Mouse (Mus musculus): Measurements from ENCODE around the gene Ddx28. TPM values are rescaled to one million over a fixed set of nuclear protein-coding genes. Genes with fewer than 3 reads are reported as not detected.
A peak's percentile ranks its signal among the peaks of the same experiment; 100 is the strongest.
"Not testable (repeated sequence)": the region's sequence is repeated elsewhere in the genome, so short reads cannot be mapped to it uniquely, and the experiment has no call there.

The Ddx28 gene
- polyA plus RNA-seq, 1 experiment from 2014 or later: 10.0 TPM

DNA sequence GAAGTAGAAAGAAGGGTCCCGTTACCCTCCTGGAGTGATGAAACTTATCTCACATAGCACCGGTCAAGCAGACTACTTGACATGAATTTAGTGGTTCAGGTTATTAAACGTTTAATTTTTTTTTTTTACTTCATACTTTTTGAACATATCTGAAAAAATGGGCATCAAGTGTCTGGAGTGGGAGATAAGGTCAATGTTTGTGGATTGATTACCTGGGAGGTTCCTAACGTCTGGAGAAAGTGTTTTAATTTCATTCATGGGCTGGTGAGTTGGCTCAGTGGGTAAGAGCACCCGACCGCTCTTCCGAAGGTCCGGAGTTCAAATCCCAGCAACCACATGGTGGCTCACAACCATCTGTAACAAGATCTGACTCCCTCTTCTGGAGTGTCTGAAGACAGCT is 521 bp upstream of the Ddx28 start:
- not testable (repeated sequence) for ATAC-seq (ENCODE audit: insufficient read depth); H3K9me3 ChIP-seq (replicated peaks); H3K27me3 ChIP-seq; H3K36me3 ChIP-seq (replicated peaks)
- H3K4me2 ChIP-seq: peak overlapping the region; percentile 98
- peak overlapping the region; percentile 86 for H3K27ac ChIP-seq (replicated peaks)
- H3K4me3 ChIP-seq (replicated peaks): peak overlapping the region; percentile 76
- peak overlapping the region; percentile 85; the same call in 1 of the 2 replicates for H3K9ac ChIP-seq
- H3K4me1 ChIP-seq (replicated peaks): peaks cover 66% of the 10 kb centered on the region
- 37% methylated on average over 8 of the region's 8 CpGs for WGBS (ENCODE audit: insufficient replicate concordance)

DNA sequence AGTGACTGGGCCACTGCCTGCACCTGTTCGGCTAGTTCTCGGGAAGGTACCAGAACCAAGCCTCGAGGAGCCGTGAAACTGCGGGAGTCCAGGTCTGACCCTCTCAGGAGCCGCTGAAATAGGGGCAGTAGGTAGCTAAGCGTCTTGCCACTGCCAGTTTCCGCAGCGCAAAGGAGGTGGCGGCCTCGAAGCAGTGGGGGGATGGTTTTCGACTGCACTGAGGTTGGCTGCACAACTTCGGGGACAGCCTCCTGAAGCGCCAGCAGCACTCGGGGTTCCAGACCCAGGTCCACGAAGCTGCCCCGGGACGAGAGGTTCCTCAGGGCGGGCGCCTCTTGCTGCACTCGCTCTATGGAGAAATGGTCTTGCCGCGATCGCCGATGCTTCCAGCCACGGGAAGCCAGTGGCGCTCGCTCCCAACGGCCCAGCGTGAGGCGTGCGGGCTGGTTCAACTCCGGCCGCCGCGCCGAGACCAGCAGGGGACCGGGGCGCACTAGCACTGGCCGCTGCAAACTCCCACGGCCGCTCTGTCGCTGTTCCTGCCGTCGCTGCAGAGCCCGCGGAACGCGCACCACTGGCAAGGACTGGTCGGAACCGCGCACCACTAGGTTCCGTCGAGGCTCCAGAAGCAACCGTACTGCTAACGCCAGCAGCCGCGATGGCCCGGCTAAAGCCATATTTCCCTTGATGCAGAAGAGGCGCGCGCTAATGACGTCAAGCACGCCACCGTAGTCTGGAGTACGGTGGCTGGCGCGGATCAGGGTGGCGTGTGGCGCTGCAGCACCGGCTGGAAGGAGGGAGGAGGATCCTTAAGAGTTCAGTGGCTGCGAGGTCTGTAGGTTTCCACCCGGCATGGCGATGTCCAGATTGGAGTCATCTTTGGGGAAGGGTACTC is 687 bp downstream of the Ddx28 start:
- Histone ChIP-seq H3K4me3 (replicated peaks) (peak overlapping the region; percentile 76), H3K36me3 (replicated peaks) (0 out of 2 replicates have a peak, but pooled peaks cover 4% of the 10 kb centered on the region), H3K9me3 (replicated peaks) (no peaks in the 10 kb centered on the region), H3K4me1 (replicated peaks) (peaks cover 58% of the 10 kb centered on the region), H3K9ac (peak overlapping the region; percentile 85), H3K4me2 (peak overlapping the region; percentile 98), H3K27ac (replicated peaks) (peak overlapping the region; percentile 86), H3K27me3 (no peaks in the 10 kb centered on the region)
- WGBS (ENCODE audit: insufficient replicate concordance): under 1% methylated on average over 74 of the region's 74 CpGs
- peak; percentile 90 for ATAC-seq (ENCODE audit: insufficient read depth)

DNA sequence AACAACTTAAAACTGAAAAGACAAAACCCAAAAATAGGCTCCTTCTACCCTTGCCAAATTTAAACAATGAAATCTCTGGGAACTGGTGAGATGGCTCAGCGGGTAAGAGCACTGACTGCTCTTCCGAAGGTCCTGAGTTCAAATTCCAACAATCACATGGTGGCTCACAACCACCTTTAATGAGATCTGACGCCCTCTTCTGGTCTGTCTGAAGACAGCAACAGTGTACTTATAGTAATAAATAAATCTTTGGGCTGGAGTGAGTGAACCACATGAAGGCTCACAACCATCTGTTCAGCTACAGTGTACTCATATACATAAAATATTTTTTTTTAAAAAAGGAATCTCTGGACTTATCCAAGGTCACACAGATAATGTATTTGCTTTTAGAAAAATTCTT is 3.8 kb downstream of the Ddx28 start:
- 53% methylated on average over 3 of the region's 3 CpGs for WGBS (ENCODE audit: insufficient replicate concordance)
- not testable (repeated sequence) for H3K27ac ChIP-seq (replicated peaks); H3K36me3 ChIP-seq (replicated peaks); H3K4me2 ChIP-seq; ATAC-seq (ENCODE audit: insufficient read depth); H3K27me3 ChIP-seq; H3K9me3 ChIP-seq (replicated peaks); H3K4me3 ChIP-seq (replicated peaks); H3K9ac ChIP-seq
- H3K4me1 ChIP-seq (replicated peaks): peaks cover 45% of the 10 kb centered on the region

DNA sequence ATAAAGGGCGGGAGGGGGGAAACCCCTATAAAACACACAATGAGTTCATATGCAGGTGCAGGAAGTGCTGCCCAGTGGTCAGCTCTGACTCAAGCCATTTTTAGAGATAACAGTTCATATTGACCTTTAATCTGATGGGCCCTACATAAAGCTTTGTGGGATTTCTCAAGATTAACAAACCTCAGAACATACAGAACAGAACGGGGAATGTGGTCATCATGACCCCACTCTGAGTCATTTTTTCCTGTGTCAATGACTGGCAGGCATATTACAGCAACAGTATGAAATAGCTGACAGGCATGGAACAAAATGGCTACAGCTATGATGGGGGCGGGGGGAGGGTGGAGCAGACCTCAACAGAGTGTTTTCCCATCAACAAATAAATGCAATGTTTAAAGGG is 4.5 kb downstream of the Ddx28 start:
- Histone ChIP-seq H3K27ac (replicated peaks) (no peak overlapping the region), H3K36me3 (replicated peaks) (no peaks in the 10 kb centered on the region)
- no peak for ATAC-seq (ENCODE audit: insufficient read depth)

DNA sequence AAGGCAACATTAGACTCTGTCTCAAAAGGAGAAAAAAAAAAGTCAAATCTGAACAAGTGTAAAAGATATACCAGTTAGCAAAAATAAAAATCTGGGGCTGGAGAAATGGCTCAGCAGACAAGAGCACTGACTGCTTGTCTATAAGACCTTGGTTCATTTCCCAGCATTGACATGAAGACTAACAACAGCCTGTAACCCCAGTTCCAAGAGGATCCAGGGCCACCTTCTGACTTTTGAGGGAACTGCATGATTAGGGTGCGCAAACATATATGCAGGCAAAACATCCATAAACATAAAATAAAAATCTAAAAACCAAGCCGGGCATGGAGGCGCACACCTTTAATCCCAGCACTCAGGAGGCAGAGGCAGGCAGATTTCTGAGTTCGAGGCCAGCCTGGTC is 5.3 kb downstream of the Ddx28 start:
- 78% methylated on average over 4 of the region's 4 CpGs for WGBS (ENCODE audit: insufficient replicate concordance)
- ATAC-seq (ENCODE audit: insufficient read depth): no peak

More for the DNA sequence above, 4.5 kb downstream of the Ddx28 start:
- no peak overlapping the region for H3K4me2 ChIP-seq
- no peak overlapping the region for H3K9ac ChIP-seq
- H3K27me3 ChIP-seq: no peaks in the 10 kb centered on the region
- 56% methylated on average over 3 of the region's 3 CpGs for WGBS (ENCODE audit: insufficient replicate concordance)
- H3K4me3 ChIP-seq (replicated peaks): no peak overlapping the region
- H3K4me1 ChIP-seq (replicated peaks): peaks cover 40% of the 10 kb centered on the region
- H3K9me3 ChIP-seq (replicated peaks): no peaks in the 10 kb centered on the region

DNA sequence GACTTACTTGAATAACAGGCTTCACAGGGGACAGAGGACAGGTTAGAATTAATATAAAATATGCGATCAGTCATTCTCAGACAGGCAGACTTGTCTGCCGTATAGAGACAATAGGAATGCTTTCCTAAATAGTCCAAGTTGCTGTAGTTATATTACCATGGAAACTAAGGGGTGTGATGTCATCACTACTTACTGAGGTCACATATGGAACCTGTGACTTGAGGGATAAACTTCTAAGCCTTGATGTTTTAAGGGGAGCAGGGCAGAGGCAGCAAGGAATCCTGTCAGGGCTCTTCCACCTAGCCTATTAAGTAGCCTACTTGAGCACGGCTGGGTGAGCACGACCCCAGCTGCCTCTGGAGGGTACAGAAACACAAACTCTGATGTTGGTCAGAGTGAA is 5.8 kb downstream of the Ddx28 start, which contains the start of gene Dpep2nb:
Gene Dpep2nb, minus strand, starts transcription at position 101 of the 400 bp plus-strand sequence.
- no peak for ATAC-seq (ENCODE audit: insufficient read depth)
- 72% methylated on average over 4 of the region's 4 CpGs for WGBS (ENCODE audit: insufficient replicate concordance)
- no peak within 1 kb of the TSS for H3K4me3 ChIP-seq (replicated peaks)
- H3K27ac ChIP-seq (replicated peaks): no peak within 1 kb of the TSS
- peaks cover 32% of the 10 kb centered on the region for H3K4me1 ChIP-seq (replicated peaks)
- H3K9ac ChIP-seq: no peak within 1 kb of the TSS
- H3K27me3 ChIP-seq: no peaks in the 10 kb centered on the region
- no peaks in the 10 kb centered on the region for H3K9me3 ChIP-seq (replicated peaks)
- no peaks in the 10 kb centered on the region for H3K36me3 ChIP-seq (replicated peaks)
- no peak within 1 kb of the TSS for H3K4me2 ChIP-seq

More for the DNA sequence above, 5.3 kb downstream of the Ddx28 start:
- H3K36me3 ChIP-seq (replicated peaks): no peaks in the 10 kb centered on the region
- H3K27ac ChIP-seq (replicated peaks): no peak overlapping the region
- H3K4me2 ChIP-seq: no peak overlapping the region
- H3K9ac ChIP-seq: no peak overlapping the region
- no peaks in the 10 kb centered on the region for H3K9me3 ChIP-seq (replicated peaks)
- H3K4me3 ChIP-seq (replicated peaks): no peak overlapping the region
- H3K27me3 ChIP-seq: no peaks in the 10 kb centered on the region
- peaks cover 33% of the 10 kb centered on the region for H3K4me1 ChIP-seq (replicated peaks)

DNA sequence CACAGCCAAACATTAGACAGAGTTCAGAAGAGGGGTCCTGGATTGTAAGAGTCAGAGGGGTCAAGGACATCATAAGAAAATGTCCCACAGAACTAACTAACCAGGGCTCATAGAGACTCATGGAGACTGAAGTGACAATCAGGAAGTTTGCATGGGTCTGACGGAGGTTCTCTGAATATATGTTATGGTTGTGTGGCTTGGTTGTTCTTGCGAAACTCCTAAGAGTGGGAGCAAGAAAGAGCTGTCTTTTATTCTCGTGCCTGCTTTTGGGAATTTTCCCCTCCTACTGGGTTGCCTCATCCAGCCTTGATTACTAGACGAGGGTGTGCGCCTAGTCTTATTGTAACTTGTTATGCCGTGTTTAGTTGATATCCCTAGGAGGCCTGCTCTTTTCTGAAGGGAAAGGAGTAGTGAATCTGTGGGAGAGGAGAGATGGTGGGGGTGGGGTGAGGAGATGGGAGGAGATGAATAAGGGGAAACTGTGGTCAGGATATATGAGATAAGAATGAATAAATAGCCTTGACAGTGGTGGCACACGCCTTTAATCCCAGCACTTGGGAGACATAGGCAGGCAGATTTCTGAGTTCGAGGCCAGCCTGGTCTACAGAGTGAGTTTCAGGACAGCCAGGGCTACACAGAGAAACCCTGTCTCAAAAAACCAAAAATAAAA is 7.0 kb downstream of the Ddx28 start:
- H3K36me3 ChIP-seq (replicated peaks): no peaks in the 10 kb centered on the region
- no peaks in the 10 kb centered on the region for H3K27me3 ChIP-seq
- no peaks in the 10 kb centered on the region for H3K9me3 ChIP-seq (replicated peaks)
- ATAC-seq (ENCODE audit: insufficient read depth): no peak
- no peak overlapping the region for H3K4me2 ChIP-seq
- no peak overlapping the region for H3K9ac ChIP-seq
- no peak overlapping the region for H3K27ac ChIP-seq (replicated peaks)
- no peak overlapping the region for H3K4me3 ChIP-seq (replicated peaks)
- peaks cover 20% of the 10 kb centered on the region for H3K4me1 ChIP-seq (replicated peaks)
- WGBS (ENCODE audit: insufficient replicate concordance): 47% methylated on average over 8 of the region's 8 CpGs

DNA sequence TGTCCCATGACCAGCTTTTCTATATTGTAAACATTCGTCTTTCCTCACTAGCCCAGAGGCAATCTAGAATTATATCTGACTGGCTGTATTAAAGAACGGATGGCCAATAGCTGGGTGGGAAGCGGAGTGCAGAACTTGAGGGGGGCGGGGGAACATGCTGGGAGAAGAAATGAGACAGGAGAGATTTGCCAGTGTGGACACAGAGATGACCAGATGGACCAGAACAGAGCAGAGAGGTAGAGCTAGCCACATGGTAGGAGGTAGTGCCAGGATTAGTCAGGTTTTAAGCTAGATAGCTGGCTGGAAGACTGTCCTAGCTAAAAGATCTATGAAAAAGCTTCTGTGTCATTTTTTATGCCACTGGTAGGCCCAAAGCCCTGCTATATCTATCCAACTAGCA is 9.8 kb downstream of the Ddx28 start:
- WGBS (ENCODE audit: insufficient replicate concordance): 68% methylated on average over 4 of the region's 4 CpGs
- no peak for ATAC-seq (ENCODE audit: insufficient read depth)

DNA sequence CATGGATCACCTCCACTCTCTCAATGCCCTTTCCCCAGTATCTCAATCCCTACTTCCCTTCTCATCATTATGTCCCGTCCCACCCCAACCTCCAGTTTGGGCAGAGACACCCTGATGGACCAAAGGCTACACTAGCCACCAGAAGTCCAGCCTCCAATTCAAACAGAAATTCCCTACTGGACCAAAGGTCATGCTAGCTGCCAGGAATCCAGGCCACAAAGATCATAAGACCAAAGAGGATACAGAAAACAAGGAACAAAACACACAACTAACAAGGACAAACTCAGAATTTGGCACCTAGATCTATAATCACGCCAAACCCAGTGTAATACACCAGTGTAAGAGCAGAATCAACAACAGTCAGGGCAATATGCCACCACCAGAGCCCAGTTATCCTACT is 12.7 kb downstream of the Ddx28 start:
- Histone ChIP-seq H3K4me1 (replicated peaks) (peaks cover 26% of the 10 kb centered on the region), H3K36me3 (replicated peaks) (no peaks in the 10 kb centered on the region), H3K27ac (replicated peaks) (peak overlapping the region; percentile 45), H3K4me3 (replicated peaks) (no peak overlapping the region), H3K9ac (no peak overlapping the region), H3K4me2 (no peak overlapping the region), H3K27me3 (no peaks in the 10 kb centered on the region), H3K9me3 (replicated peaks) (no peaks in the 10 kb centered on the region)
- 41% methylated on average over 2 of the region's 2 CpGs for WGBS (ENCODE audit: insufficient replicate concordance)
- ATAC-seq (ENCODE audit: insufficient read depth): peak; percentile 58; the same call in 1 of the 2 replicates

More for the DNA sequence above, 9.8 kb downstream of the Ddx28 start:
- Histone ChIP-seq H3K27ac (replicated peaks) (no peak overlapping the region), H3K9ac (no peak overlapping the region), H3K36me3 (replicated peaks) (no peaks in the 10 kb centered on the region), H3K27me3 (no peaks in the 10 kb centered on the region), H3K9me3 (replicated peaks) (no peaks in the 10 kb centered on the region), H3K4me2 (no peak overlapping the region), H3K4me3 (replicated peaks) (no peak overlapping the region), H3K4me1 (replicated peaks) (peaks cover 16% of the 10 kb centered on the region)

DNA sequence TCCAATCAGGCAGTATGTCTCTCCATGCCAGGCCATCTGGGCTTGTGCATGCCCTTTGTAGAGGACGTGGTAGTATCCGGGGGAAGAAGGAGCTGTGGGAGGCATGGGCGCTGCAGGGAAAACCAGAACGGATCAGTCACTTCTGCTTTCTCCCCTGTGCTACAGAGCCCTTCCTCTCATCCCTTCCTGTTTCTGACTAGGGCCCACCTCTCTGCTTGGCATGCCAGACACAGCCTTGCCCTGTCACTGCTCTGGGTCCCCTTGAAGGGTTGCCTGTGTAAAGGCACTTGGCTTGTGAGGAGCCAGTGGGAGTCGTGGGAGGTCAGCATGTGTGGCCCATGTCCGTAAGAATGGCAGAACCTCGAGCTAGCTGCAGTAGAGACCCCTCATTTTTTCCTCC is 15.3 kb downstream of the Ddx28 start:
- no peak overlapping the region for H3K27ac ChIP-seq (replicated peaks)
- ATAC-seq (ENCODE audit: insufficient read depth): no peak

DNA sequence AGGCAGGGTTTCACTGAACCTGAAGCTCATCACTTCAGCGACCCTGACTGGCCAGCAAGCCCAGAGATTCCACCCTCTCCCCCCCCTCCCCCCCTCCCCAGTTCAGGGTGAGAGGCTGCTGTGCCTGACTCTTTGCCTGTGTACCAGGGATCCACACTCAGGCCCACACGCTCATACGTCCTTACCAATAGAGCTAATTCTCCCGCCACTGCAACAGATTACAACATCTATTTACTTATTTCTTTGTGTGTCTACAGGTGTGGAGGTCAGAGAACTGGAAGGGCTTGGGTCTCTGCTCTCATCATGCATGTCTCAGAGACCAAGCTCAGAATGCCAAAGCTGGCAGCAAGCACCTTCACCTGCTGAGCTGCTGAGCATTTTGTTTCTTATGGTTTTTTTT is 18.5 kb downstream of the Ddx28 start:
- no peak overlapping the region for H3K27ac ChIP-seq (replicated peaks)
- H3K4me1 ChIP-seq (replicated peaks): peaks cover 29% of the 10 kb centered on the region
- peaks cover 17% of the 10 kb centered on the region; the same call in 1 of the 2 replicates for H3K27me3 ChIP-seq
- ATAC-seq (ENCODE audit: insufficient read depth): peak; percentile 66
- H3K4me2 ChIP-seq: no peak overlapping the region
- H3K36me3 ChIP-seq (replicated peaks): no peaks in the 10 kb centered on the region
- no peak overlapping the region for H3K9ac ChIP-seq
- H3K9me3 ChIP-seq (replicated peaks): no peaks in the 10 kb centered on the region
- no peak overlapping the region for H3K4me3 ChIP-seq (replicated peaks)
- 45% methylated on average over 4 of the region's 4 CpGs for WGBS (ENCODE audit: insufficient replicate concordance)

More for the DNA sequence above, 15.3 kb downstream of the Ddx28 start:
- Histone ChIP-seq H3K9me3 (replicated peaks) (no peaks in the 10 kb centered on the region), H3K27me3 (no peaks in the 10 kb centered on the region), H3K9ac (no peak overlapping the region), H3K4me2 (no peak overlapping the region), H3K36me3 (replicated peaks) (no peaks in the 10 kb centered on the region), H3K4me1 (replicated peaks) (peaks cover 34% of the 10 kb centered on the region), H3K4me3 (replicated peaks) (no peak overlapping the region)
- WGBS (ENCODE audit: insufficient replicate concordance): 28% methylated on average over 7 of the region's 7 CpGs

Measured in liver, embryonic 15.5 days (tissue).